Mouse (Mus musculus) CH12F3 (cell line): Measurements from ENCODE around the gene Mettl1.
"Not testable (repeated sequence)": the region's sequence is repeated elsewhere in the genome, so short reads cannot be mapped to it uniquely, and the experiment has no call there.

Experiments used
- in situ Hi-C: fragments of 300-500 bp; cut with MboI; formaldehyde crosslinking; loops from 2 replicates; pipeline ENCODE4 v1.14.3; 2020; ENCODE audit warnings: low sequenced_read_pairs

The Mettl1 gene

DNA sequence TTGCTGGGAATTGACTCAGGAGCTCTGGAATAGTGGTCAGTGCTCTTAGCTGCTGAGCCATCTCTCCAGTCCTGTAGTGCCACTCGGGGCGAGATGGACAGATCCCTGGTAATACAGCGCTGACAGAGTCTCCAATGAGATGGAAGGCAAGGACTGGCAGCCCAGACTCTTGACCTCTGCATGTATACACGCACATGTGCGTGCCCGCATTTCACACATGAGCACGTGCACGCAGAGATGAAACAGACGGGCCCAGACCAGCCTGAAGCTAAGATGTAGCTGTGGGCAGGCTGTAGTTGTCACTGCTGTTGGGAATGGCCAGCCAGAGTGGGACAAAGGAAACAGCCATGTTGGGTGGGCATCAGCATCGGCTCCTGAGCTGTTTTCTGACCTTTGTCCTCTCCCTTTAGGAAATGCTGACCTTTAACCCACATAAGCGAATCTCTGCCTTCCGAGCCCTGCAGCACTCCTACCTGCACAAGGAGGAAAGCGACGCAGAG is 25.4 kb downstream of the Mettl1 start:
- in situ Hi-C loops, result no loop called here

DNA sequence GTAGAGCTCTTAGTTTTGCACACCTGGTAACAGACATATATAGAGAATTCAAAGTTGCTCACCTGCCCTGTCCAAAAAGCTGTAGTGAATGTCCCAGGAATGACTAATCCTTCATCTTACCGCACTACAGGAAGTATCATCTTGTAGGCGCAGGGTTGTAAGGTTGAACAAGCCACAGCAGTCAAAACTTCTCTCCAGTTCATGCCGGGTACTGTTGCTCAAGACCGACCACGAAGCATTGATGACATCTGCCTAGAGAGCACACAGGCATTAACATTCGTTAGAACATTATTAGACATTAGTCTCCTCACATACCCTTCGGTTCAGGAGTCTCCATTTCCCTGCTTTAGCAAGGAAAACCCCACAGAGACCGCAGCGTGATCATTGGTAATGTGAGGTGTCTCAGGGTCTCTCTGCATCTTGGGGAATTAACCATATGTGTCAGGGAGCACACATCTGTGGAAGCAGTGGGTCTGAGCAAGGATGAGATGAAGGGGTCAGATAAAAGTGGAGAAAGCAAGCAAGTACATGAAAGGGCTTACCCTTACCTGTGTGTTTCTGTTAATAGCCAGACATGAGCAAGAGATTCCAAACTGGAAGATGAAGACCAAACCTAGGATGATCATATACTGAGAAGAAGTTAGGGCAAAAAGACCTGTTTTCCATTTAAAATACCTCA is 27.3 kb downstream of the Mettl1 start:
- in situ Hi-C loops, result no loop called here

DNA sequence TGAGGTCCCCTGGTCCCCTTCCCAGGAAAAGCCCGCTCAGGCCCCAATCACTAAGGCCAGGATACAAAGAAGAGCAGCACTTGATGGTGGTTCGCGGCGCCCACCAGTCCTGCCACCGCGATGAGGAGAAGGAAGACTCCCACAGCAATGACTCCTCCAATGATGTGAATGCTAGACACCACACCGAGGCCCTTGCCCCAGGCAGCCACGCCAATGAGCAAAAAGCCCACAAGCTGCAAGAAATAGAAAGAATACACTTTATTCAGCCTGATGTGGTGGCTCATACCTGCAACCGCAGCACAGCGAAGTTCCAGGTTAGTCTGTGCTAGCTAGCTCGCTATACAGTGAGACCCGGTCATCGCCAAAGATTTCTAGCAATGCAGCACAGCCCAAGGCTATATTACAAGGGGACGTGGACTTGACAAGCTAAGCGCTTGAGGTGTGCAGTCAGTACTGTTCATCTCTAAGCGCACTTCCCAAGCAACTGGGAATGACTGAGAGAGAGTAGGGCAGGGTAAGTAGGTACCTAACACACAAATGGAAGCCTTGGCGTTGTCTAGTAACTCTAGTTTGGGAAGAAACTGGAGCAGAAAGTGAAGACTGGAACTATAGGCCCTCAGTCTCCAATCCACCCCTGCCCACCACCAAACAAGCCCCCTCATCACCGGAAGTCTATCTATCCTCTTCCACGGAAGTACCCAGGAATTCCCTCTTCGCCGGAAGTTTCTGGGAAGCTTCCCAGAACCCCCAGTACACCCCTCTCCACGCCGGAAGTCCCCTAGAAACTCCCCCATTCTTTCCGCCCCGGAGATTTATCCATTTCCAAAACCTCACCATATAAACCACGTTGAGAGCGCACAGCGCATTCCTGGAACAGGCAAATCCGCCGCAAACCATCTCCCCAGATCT is 28.3 kb downstream of the Mettl1 start:
- in situ Hi-C loops, result no loop called here

DNA sequence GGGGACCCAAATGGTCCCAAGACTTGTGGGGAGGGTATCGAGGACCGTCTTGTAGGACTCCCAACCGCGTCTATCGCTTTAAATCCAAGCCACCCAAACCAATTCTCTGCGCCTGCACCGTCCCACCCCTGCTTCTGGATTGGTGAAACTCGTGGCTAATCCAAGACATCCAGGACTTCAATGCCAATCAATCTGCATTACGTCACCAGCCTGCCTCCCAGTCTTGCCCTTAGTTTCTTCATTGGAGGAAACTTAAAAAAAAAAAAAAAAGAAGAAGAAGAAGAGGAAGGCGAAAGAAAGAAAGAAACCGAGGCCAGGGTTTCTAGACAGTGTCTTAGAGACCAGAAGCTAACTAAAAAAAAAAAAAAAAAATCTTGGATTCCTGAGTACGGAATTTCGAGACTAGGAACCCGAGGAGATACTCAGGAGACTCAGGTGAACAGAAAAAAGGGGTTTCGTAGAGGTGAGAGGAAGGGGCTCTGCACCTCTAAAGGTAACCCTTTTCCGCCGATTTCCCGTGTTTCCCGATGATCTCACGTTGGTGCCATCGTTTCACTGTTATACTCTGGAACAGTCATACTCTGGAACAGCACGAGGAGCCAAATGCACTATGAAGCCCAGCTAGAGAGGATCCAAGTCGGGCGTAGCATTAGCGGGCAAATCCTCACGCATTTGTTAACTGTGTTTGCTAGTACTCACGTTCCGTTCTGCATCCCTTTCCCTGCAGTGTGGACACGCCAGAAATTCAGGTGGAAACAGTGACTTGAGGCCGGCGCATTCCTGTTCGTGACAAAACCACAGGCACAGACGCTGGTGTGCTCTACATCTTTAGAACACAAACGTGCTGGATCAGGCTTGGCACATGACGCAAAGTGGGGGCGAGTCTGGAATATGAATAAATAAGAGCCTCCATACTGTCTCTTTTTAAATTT is 29.2 kb downstream of the Mettl1 start, which contains the start of gene Tspan31:
TSS of gene Tspan31 (minus strand) at position 75 of the 932 bp plus-strand sequence.
- in situ Hi-C loops, result no loop called here

DNA sequence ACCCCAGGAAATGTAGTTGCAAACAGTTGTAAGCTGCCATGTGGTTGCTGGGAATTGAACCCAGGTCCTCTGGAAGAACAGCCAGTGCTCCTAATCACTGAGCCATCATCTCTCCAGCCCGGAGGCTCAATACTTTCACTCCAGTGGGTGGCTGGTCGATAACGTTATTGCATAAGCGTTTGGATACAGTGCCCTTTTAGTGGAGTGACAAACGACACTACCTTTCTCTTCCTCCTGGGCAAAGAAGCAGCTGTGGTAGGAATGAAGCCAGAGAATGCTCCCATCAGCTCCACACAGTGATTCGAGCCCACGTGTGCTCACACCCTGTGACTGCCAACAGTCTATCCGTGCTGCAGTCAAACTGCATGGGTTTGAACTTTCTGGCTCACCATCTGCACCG is 30.0 kb downstream of the Mettl1 start:
- in situ Hi-C loops, result no loop called here

DNA sequence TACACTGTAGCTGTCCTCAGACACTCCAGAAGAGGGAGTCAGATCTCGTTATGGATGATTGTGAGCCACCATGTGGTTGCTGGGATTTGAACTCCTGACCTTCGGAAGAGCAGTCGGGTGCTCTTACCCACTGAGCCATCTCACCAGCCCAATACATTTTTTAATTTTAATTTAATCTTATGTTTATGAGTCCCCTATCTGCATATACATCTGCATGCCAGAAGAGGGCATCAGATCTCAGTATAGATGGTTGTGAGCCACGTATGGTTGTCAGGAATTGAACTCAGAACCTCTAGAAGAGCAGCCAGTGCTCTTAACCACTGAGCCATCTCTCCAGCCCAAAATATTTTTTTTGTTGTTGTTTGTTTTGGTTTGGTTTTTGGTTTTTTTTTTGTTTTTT is 31.1 kb downstream of the Mettl1 start:
- in situ Hi-C loops, result not testable (repeated sequence)

DNA sequence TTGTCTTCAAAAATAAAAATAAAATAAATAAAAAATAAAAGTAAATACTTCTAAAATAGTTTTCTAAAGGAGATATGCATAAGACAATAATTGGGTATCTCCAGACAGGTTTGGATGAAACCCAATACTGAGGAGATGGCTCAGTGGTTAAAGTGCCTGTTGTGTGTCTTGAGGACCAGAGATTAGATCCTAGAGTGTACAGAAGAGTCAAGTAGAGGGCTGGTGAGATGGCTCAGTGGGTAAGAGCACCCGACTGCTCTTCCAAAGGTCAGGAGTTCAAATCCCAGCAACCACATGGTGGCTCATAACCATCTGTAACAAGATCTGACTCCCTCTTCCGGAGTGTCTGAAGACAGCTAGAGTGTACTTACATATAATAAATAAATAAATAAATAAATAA is 31.8 kb downstream of the Mettl1 start:
- in situ Hi-C loops, result not testable (repeated sequence)

DNA sequence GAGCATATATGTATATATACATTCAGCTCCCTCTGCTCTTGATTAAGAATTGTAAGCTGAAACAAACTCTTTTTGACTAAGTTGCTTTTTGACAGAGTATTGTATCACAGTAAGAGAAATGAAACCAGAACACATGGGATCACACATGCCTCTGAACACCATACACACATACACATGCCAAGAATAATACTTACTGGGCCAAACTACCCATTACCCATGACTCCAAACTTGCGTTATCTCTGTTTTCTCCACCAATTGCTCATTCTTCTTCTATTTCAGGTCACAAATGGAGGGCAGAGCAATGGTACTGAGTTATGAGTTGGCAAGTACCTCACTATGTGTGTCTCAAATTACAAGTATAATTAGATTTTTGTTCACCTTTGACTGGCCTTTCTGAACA is 32.8 kb downstream of the Mettl1 start:
- in situ Hi-C loops, result no loop called here

DNA sequence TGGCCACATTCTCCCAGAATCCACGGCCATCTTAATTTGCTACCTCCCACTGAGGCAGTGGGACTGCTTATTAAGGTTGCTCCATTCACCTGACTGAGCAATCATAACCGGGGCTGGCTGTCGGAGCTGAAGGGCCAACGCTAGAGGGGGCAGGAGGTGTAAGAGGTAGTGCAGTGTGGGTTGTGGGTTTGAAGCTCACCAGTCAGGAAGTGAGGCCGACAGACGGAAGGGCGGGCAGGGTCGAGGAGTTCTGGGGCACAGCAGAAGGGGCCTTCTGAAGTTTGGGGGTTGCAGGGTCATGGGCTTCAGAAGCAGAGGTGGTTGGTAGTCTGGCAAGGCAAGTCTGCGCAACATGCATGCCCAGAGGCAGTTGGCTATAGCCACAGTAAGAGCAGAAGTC is 33.9 kb downstream of the Mettl1 start, which contains the start of gene Agap2:
TSS of gene Agap2 (plus strand) at position 205 of the 400 bp plus-strand sequence.
- in situ Hi-C loops, result no loop called here

DNA sequence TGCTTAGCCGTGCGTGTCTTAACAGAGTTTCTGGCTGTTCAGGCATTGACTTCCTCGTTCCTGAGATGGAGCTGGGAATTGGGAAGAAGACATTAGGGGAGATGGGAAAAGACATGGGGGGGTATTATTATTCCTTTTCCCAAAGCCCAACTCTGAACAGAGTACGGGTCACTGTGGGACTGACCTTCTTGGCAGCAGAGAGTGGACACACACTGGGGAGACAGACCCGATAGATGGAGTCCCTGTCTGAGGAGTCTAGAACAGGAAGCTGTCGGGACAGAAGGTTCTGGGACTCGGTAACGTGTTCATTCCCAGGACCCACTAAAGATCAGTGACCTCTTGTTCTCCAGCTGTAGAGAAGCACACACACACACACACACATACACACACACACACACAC is 34.4 kb downstream of the Mettl1 start:
- in situ Hi-C loops, result no loop called here

DNA sequence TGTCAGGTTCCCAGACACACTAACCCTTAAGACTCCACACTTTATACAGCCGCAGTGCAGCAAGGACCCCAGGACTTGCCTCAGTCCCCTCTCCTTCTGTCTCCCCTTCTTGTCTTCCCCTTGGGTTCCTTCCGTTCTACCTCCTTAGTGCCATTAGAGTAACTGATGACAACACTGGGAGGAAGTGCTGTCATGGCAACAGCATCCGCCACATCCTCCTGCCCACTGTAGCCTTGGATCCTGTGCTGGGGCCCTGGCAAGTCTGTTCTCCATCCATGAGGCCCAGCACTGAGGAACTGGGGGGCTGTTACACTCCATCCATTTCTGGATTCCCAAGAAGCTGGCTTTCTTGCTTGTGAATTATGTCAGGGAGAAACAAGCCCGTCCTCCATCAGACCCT is 34.9 kb downstream of the Mettl1 start:
- in situ Hi-C loops, result no loop called here

DNA sequence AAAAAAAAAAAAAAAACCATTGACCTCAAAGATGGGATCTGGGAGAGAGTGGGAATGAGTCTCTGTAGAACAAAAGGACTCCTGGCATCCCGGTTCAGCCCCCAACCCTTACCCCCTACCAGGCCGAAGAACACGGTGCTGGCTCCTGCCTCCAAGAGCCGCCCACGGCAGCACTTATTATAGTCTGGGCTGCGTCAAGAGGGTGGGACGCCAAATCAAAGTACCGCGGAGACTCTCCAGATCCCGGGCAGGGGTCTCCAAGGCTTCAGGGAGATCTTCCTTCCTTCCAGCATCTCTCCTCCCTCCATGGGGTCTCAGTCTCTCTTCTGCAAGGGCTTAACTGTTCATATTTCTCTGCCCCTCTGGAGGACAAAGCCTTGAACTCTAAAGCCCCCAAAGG is 36.3 kb downstream of the Mettl1 start:
- in situ Hi-C loops, result no loop called here

DNA sequence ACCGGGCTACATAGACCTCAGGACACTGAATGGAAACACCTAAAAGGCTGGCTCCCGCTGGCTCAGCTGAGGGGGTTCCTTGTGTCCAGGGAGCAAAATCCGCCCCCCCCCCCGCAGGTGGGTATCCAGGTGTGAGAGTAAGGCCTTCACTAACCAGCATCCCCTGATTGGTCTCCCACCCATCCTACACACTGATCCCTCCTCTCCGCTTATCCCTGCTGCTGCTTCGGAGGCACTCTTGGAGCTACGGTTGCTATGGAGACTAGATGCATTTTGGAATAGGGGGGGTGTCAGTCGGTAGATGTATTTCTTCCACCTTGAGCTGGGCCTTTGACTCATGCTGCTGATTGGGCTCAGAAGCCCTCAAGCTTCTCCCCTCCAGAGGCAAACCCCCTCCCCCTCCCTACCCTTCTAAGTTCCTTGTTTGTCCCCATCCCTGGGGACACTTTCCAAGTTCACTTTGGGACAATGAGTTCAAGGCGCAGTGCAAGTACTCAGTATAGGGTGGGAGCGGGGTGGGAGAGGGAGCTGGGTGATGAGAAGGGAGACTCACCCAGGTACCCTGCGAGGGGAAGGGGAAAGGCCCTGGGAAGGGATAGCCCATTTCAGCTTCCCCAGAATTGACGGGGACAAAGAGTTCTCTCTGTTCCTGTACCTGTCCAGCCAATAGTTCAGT is 36.9 kb downstream of the Mettl1 start:
- in situ Hi-C loops, result no loop called here

DNA sequence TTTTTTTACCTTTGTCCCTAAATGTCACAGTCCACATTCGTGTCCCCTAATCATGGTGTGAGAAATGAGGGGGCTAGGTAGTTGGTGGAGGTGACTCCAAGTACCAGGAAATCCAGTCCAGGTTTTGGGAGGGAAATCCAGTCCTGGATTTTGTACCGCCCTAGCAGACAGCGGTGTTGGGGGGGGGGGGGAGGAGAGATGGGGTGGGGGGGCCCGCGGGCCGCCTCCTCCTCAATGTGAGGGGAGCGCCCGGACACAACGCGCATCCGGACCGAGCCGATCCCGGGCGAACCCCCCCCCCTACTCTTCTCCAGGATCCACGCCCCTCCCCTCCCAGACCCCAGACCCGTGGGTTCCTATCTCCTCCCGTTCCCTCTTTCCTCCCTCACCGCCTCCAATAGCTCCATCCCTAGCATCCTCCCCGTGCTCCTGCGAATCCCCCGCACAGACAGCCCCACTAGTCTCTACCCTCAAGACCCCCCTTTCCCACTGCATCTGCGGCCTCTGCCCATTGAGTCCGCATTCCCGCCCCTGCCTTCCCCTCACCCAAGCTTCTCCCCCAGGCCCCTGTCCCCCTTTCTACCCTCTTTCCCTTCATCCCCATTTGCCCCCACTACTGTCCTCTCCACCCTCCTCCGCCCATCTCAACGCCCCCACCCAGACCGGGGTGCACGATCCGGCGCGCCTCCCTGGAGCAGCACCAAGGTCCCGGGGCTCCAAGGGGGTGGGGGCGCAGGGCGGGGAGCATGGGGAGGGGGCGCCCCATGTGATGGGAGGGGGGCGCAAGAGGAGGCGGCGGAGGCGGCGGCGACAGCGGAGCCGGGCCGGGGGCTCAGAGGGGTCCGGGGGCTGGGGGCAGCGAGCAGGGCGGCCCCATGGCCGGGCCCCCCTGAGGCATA is 37.7 kb downstream of the Mettl1 start:
- in situ Hi-C loops, result no loop called here

DNA sequence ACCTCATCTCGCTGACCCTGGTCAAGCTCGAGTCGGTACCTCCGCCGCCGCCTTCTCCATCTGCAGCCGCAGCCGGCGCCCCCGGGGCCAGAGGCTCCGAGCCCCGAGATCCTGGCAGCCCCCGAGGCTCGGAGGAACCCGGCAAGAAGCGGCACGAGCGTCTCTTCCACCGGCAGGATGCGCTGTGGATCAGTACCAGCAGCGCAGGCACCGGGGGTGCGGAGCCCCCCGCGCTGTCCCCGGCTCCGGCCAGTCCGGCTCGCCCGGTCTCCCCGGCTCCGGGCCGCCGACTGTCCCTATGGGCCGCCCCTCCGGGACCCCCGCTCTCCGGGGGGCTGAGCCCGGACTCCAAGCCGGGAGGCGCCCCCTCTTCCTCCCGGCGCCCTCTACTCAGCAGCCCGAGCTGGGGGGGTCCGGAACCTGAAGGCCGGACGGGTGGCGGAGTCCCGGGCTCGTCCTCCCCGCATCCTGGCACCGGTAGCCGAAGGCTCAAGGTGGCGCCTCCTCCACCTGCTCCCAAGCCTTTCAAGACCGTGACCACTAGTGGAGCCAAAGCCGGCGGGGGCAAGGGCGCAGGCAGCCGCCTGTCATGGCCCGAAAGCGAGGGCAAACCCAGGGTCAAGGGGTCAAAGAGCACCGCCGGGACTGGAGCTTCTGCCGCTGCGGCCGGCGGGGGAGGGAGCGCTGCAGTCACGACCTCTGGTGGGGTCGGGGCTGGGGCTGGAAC is 38.6 kb downstream of the Mettl1 start:
- in situ Hi-C loops, result no loop called here

DNA sequence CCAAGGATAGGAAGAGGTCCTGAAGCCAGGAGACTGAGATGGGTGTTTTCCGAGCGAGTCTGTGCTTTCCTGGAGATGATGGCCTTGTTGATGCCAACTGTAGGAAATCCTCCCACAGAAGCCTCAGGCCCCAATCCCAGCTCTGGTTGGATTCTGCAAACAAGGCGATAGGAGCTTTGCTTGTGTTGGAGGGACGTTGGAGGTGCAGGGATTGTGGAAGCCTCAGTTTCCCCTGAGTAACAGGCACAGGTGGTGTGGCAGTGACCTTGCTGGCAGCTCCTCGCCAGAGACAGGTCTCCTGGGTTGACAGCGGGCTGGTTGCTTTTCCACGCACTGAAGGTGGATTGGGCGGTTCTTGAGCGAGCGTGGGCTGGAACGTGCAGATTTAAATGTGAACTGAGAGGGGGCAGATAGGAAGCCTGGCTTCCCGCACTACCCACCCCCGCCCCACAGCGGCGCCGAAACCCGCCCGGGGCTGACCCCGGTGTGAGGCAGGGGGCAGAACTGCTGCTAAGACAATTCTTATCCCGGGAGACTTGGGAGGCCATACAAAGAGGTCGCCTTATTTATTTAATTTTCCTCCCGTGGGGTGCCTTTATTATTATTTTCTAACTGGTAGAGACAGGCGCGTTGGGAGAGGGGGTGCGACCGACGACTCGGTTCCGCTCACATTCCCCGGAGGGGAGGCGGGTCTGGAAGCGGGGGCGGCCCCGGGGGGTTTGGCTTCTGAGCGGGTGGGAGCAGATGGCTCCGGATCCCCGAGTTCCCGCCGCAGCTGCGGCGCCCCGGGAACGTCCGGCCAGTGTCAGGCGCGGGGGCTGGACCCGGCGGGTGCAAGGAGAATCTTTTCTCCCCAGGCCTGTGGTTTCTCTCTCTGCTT is 39.9 kb downstream of the Mettl1 start:
- in situ Hi-C loops, result no loop called here

DNA sequence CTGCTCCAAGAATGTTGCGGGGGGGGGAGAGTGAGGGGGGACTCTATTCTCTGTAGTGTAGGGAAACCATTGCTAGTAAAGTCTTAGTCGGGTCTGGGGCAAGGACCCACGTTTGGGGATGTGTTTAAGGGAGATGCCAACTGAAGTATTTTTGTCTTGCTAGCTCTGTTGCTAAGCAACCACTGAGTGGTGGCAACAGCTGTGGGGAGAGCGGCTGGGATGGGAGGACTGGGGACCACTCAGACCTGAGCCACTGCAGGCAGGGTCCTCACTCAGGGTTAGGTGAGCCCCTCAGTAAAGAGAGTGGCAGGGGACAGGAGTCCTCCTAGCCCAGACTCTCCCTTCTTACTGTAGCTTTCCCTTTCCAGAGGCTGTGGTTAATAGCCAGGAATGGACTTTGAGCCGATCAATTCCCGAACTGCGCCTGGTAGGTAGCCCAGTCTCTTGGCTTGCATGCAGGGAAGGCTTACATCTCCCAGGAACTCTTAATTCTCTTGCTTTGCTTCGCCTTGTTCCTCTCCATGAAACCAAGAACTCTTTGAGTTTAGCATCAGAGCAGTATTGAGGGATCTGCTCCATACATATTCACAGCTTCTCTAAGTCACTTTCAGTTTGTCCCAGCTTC is 40.9 kb downstream of the Mettl1 start:
- in situ Hi-C loops, result no loop called here
